Mouse (Mus musculus) E14TG2a.4 (cell line): Measurements from ENCODE around the gene Zdhhc3.

Source experiments
- CTCF ChIP-seq: conservative IDR thresholded peaks from 2 replicates; pipeline ENCODE4 v1.5.1; 2014; ENCODE audit warnings: low read length
- POU5F1 ChIP-seq: IDR thresholded peaks from 2 replicates; pipeline ENCODE4 v1.6.1; 2014; ENCODE audit warnings: low read length, borderline replicate concordance

DNA sequence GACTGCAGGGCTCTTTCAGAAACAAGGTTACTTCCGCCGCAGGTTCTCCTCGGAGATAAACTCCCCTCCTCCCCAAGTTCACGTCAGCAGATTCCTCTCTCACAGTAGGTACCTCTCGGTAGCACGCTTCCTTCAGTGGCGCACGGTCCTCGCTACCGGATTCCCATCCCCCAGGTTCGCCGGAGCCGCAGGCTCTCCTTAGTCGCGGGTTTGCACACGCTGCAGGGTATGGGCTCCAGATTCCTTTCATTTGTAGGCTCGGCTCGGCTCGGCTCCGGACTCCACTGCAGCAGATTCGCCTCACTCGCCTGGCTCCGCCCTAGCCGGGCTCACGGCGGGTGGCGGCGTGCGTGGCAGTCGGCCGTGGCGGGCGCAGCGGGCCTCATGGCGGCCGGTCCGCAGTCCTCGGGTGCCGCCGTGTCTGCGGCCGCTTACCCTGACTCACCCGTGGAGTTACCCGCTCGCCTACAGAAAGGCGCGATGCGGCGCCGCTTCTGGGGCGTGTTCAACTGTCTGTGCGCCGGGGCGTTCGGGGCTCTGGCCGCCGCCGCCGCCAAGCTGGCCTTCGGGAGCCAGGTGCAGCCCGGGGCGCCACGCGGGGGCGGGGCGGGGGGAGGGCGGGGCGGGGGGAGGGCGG lies 91.9 kb downstream of the Zdhhc3 start, which contains the start of gene Tmem42:
- TF ChIP-seq CTCF (no peak), POU5F1 (no peak)
